Mouse (Mus musculus) large intestine, adult 2 months (tissue): ENCODE measurements at regions not wholly inside any gene's neighbourhood (a gene's known extent, or its start where the extent isn't known, plus 50 kb on each side); places are given as distances from the start of the nearest gene placed in this dataset.

Source experiments
- DNase-seq: peaks from one replicate; pipeline ENCODE4 v3.0.0-alpha.2; 2012; ENCODE audit warnings: low read depth, low spot score
- WGBS: fragments of 180-500 bp; shearing (Covaris S2); methylation state at CpG from one replicate; pipeline ENCODE4 v1.1.7; 2018; 5-methylcytosine and 5-hydroxymethylcytosine counted together

- whole genome bisulfite sequencing, result 35% methylated on average over 3 of the region's 3 CpGs
- DNase-seq, result peak; percentile 25
Observed at GRCm38 (mm10) chr16:68428541-68428940, 807.8 kb upstream of the Cadm2 start.

- 92% methylated on average over 3 of the region's 3 CpGs for WGBS
- no peak for DNase-seq
Observed at GRCm38 (mm10) chr16:68427522-68427921, 806.8 kb upstream of the Cadm2 start.

- 64% methylated on average over 1 of the region's 1 CpGs for WGBS
- no peak for DNase-seq
Observed at GRCm38 (mm10) chr16:68425276-68425675, 804.6 kb upstream of the Cadm2 start.

GRCm38 (mm10) chr16:68401860-68402671 is 781.4 kb upstream of the Cadm2 start:
- 33% methylated on average over 4 of the region's 4 CpGs for WGBS
- no peak for DNase-seq

GRCm38 (mm10) chr16:68400591-68400990 is 779.9 kb upstream of the Cadm2 start:
- no peak for DNase-seq

- no peak for DNase-seq
Observed at GRCm38 (mm10) chr16:68351088-68351487, 730.4 kb upstream of the Cadm2 start.

- no peak for DNase-seq
- WGBS, result 80% methylated on average over 1 of the region's 1 CpGs
Observed at GRCm38 (mm10) chr16:68338970-68339369, 718.3 kb upstream of the Cadm2 start.
